Mouse (Mus musculus): ENCODE results near the gene Lefty2. TPM values are rescaled to one million over a fixed set of nuclear protein-coding genes. Genes with fewer than 3 reads are reported as not detected.
"Not testable (repeated sequence)": the region's sequence is repeated elsewhere in the genome, so short reads cannot be mapped to it uniquely, and the experiment has no call there.

The Lefty2 gene
- total and polyA plus RNA-seq, 3 experiments = 0.08 TPM; not detected in 2

DNA sequence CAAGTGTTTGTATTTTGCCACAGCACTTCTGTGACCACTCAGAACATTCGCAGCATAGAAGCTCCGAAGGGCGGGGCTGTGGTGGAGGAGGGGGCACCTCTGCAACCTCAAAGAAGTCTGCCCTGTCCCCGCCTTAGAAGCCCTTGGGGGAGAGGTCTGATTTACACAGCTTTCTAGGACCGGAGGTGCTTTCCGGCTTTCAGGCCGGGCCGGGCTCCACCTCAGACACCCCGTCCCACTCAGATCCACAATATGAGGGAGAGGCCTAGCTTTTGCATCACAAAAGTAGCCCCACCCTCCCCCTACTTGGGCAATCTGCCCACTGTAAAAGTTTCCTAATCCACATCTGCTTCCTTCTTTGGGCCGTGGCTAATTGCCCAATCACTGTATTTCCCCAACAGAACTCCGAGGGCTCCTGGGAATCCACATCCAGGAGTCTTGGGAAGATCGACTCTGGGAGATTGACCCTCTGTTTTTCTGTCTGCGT, 4.3 kb upstream of the Lefty2 start:
- Histone ChIP-seq H3K27me3 (ENCODE audit: control insufficient read depth, insufficient read depth, low read length) (no peaks in the 10 kb centered on the region), H3K36me3 (ENCODE audit: control insufficient read depth, insufficient read depth, low read length) (no peaks in the 10 kb centered on the region), H3K9ac (ENCODE audit: low read depth, low read length) (no peak overlapping the region), H3K4me3 (peak overlapping the region; percentile 26), H3K27ac (peak overlapping the region; percentile 37), H3K79me2 (replicated peaks; ENCODE audit: control insufficient read depth, insufficient read depth, low read length) (no peaks in the 10 kb centered on the region), H3K4me1 (ENCODE audit: control insufficient read depth, insufficient read depth, low read length) (peaks cover 6% of the 10 kb centered on the region)
- intact Hi-C loops (cut with DNase I) = no loop called here
- peak; percentile 86 to 89 for DNase-seq
- 11% methylated on average over 13 of the region's 13 CpGs for WGBS
- TF ChIP-seq EP300 (IDR thresholded peaks at IDR 0.05; ENCODE audit: insufficient read depth, low read depth, low read length) = 0 out of 2 replicates have a peak, but pooled peaks have one; percentile 39
- TF ChIP-seq POLR2A (IDR thresholded peaks at IDR 0.05; ENCODE audit: insufficient read depth, low read depth, low read length) = no peak

DNA sequence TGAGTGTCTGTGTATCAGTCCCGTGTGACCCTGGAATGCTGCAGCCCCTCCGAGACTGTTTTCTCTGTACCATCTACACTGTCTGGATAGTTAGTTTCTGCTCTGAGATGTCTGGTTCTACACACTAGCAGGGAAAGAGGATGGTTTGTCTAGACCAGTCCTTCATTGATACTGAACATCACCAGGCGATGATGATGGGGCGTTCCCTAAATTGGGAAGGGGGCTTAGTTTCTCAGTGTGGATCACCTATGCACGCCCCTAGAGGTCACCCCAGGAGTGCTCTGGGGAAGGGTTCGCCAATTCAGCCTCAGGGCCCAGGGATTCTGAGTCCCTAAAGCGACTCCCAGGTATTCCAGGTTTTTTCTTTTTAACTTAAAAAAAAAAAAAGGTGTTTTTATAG, 3.7 kb upstream of the Lefty2 start:
- H3K4me3 ChIP-seq = no peak overlapping the region
- H3K9ac ChIP-seq (ENCODE audit: low read depth, low read length) = no peak overlapping the region
- H3K27me3 ChIP-seq (ENCODE audit: control insufficient read depth, insufficient read depth, low read length) = no peaks in the 10 kb centered on the region
- TF ChIP-seq CTCF (IDR thresholded peaks at IDR 0.05) (no peak), EP300 (IDR thresholded peaks at IDR 0.05; ENCODE audit: insufficient read depth, low read depth, low read length) (no peak), POLR2A (IDR thresholded peaks at IDR 0.05; ENCODE audit: insufficient read depth, low read depth, low read length) (no peak)
- H3K4me1 ChIP-seq (ENCODE audit: control insufficient read depth, insufficient read depth, low read length) = peaks cover 6% of the 10 kb centered on the region
- intact Hi-C loops (cut with DNase I) = no loop called here
- no peak for DNase-seq
- no peaks in the 10 kb centered on the region for H3K36me3 ChIP-seq (ENCODE audit: control insufficient read depth, insufficient read depth, low read length)
- WGBS = 65% methylated on average over 7 of the region's 7 CpGs
- H3K79me2 ChIP-seq (replicated peaks; ENCODE audit: control insufficient read depth, insufficient read depth, low read length) = no peaks in the 10 kb centered on the region
- peak overlapping the region; percentile 37 for H3K27ac ChIP-seq

DNA sequence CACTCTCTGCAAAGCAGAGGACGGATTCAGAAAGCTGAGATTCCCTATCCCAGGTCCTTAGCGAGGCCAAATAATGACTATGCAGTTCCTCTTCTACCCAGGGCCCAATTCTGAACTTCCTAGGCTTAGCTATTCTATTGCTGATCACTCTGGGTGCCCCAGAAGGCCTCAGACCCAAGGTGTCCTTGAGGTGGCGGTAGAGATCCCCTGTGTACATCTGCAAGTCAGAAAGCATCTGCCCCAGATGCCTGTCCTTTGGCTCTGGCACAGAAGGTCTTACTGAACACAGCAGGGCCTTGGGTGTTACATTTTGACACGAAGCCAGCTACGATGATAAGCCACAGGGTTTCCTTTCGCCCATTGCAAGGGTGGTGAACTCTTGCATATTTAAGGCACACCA, 3.1 kb upstream of the Lefty2 start:
- H3K4me3 ChIP-seq = no peak overlapping the region
- H3K27me3 ChIP-seq (ENCODE audit: control insufficient read depth, insufficient read depth, low read length) = peaks cover 2% of the 10 kb centered on the region; the same call in 1 of the 2 replicates
- peaks cover 6% of the 10 kb centered on the region for H3K4me1 ChIP-seq (ENCODE audit: control insufficient read depth, insufficient read depth, low read length)
- 58% methylated on average over 6 of the region's 6 CpGs for WGBS
- no peak overlapping the region for H3K9ac ChIP-seq (ENCODE audit: low read depth, low read length)
- DNase-seq = no peak
- no peak overlapping the region for H3K27ac ChIP-seq
- intact Hi-C loops (cut with DNase I) = no loop called here
- TF ChIP-seq EP300 (IDR thresholded peaks at IDR 0.05; ENCODE audit: insufficient read depth, low read depth, low read length) (no peak), CTCF (IDR thresholded peaks at IDR 0.05) (peak; percentile 39), POLR2A (IDR thresholded peaks at IDR 0.05; ENCODE audit: insufficient read depth, low read depth, low read length) (no peak)
- no peaks in the 10 kb centered on the region for H3K79me2 ChIP-seq (replicated peaks; ENCODE audit: control insufficient read depth, insufficient read depth, low read length)
- no peaks in the 10 kb centered on the region for H3K36me3 ChIP-seq (ENCODE audit: control insufficient read depth, insufficient read depth, low read length)

DNA sequence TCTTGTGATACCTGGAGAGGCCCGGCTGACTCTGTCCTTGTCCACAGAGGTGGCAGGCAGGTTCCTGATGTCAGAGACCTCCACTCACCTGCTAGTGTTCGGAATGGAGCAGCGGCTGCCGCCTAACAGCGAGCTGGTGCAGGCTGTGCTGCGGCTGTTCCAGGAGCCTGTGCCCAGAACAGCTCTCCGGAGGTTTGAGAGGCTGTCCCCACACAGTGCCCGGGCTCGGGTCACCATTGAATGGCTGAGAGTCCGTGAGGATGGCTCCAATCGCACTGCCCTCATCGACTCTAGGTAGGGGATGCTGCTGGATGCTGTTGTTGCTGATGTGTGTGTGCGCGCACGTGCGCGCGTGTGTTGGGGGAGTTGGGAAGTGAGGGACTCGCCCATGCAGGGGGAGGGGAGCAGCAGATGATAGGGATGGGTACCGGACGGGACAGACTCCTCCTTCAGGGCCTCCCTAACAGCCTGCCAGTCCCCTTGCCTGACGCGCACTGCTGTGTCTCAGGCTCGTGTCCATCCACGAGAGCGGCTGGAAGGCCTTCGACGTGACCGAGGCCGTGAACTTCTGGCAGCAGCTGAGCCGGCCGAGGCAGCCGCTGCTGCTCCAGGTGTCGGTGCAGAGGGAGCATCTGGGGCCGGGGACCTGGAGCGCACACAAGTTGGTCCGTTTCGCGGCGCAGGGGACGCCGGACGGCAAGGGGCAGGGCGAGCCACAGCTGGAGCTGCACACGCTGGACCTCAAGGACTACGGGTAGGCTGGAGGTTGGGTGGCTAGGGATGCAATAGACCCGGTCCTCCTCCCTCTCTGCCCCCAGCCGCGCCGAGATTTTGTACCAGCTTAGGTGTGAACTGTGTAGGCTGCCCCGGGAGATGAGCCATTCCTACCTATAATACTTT, 1.4 kb downstream of the Lefty2 start:
- WGBS = 8% methylated on average over 47 of the region's 51 CpGs
- H3K4me3 ChIP-seq; H3K27ac ChIP-seq; H3K27me3 ChIP-seq (ENCODE audit: control insufficient read depth, insufficient read depth, low read length); DNase-seq; H3K79me2 ChIP-seq (replicated peaks; ENCODE audit: control insufficient read depth, insufficient read depth, low read length); intact Hi-C loops (cut with DNase I); H3K36me3 ChIP-seq (ENCODE audit: control insufficient read depth, insufficient read depth, low read length); H3K9ac ChIP-seq (ENCODE audit: low read depth, low read length); H3K4me1 ChIP-seq (ENCODE audit: control insufficient read depth, insufficient read depth, low read length): not testable (repeated sequence)

DNA sequence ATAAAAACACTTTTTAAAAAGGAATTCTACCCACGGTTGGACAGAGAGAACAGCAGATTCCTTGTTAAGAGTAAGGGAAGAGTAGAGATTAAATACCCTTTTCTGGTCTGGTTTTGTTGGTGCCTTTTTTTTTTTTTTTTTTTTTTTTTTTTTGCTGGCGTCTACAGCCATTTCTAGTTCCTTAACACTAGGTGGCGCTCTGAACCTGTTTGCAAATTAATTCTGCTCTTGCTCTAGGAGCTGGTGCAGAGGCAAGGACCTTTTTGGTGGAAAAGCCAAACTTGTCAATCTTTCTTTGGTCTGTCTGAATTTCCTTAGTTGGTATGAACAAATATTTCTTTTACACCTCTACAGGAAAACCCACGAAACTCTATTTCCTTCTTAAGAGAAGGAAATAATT, 8.2 kb downstream of the Lefty2 start:
- Histone ChIP-seq H3K27ac (no peak overlapping the region), H3K4me3 (no peak overlapping the region), H3K79me2 (replicated peaks; ENCODE audit: control insufficient read depth, insufficient read depth, low read length) (no peaks in the 10 kb centered on the region), H3K36me3 (ENCODE audit: control insufficient read depth, insufficient read depth, low read length) (no peaks in the 10 kb centered on the region), H3K4me1 (ENCODE audit: control insufficient read depth, insufficient read depth, low read length) (peaks cover 3% of the 10 kb centered on the region), H3K27me3 (ENCODE audit: control insufficient read depth, insufficient read depth, low read length) (no peaks in the 10 kb centered on the region), H3K9ac (ENCODE audit: low read depth, low read length) (no peak overlapping the region)
- intact Hi-C loops (cut with DNase I) = loop anchor here (1.0 to 10.0 kb wide), 2 partner anchors 73 to 144 kb away; no protein-coding TSS in a partner anchor
- 4% methylated on average over 4 of the region's 4 CpGs for WGBS
- TF ChIP-seq POLR2A (IDR thresholded peaks at IDR 0.05; ENCODE audit: insufficient read depth, low read depth, low read length) (no peak), CTCF (IDR thresholded peaks at IDR 0.05) (peak; percentile 90), EP300 (IDR thresholded peaks at IDR 0.05; ENCODE audit: insufficient read depth, low read depth, low read length) (no peak)
- no peak for DNase-seq

DNA sequence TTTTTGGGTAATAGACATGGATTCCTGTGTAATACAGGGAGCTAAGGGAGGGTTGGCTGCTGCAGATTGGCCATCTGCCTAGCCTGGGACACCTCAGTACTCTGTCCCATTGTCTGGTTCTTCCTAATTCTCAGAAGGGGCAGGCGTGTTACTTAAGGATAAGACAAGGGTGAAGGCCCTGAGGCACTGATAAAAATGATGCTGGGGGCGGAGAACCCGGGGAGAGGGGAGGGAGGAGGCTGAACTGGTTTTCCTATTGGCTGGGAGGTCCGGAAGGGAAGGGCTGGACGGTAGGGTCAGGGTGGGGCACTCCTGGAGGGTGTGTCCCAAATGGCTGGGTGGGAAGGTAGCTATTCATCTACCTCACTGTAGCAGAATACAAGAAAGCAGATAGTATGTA, 10.0 kb downstream of the Lefty2 start:
- H3K27me3 ChIP-seq (ENCODE audit: control insufficient read depth, insufficient read depth, low read length) = no peaks in the 10 kb centered on the region
- peaks cover 3% of the 10 kb centered on the region for H3K4me1 ChIP-seq (ENCODE audit: control insufficient read depth, insufficient read depth, low read length)
- H3K79me2 ChIP-seq (replicated peaks; ENCODE audit: control insufficient read depth, insufficient read depth, low read length) = no peaks in the 10 kb centered on the region
- DNase-seq = peak in 1 of 2 experiments; percentile 31
- H3K36me3 ChIP-seq (ENCODE audit: control insufficient read depth, insufficient read depth, low read length) = no peaks in the 10 kb centered on the region
- WGBS = 33% methylated on average over 5 of the region's 5 CpGs
- H3K27ac ChIP-seq = no peak overlapping the region
- no peak overlapping the region for H3K9ac ChIP-seq (ENCODE audit: low read depth, low read length)
- intact Hi-C loops (cut with DNase I) = loop anchor here (10.0 kb wide), 1 partner anchor 142 kb away; no protein-coding TSS in a partner anchor
- TF ChIP-seq CTCF (IDR thresholded peaks at IDR 0.05) (no peak), POLR2A (IDR thresholded peaks at IDR 0.05; ENCODE audit: insufficient read depth, low read depth, low read length) (no peak)
- H3K4me3 ChIP-seq = no peak overlapping the region

Data from heart, adult 2 months (tissue).